Mouse (Mus musculus): Measurements from ENCODE around the gene Tnfaip8l3.

The Tnfaip8l3 gene

GRCm38 (mm10) chr9:53986972-53987371, 81.2 kb downstream of the Tnfaip8l3 start:
- peak; percentile 38 for DNase-seq

GRCm38 (mm10) chr9:53984868-53985267, 83.3 kb downstream of the Tnfaip8l3 start:
- peak; percentile 45 for DNase-seq

DNA sequence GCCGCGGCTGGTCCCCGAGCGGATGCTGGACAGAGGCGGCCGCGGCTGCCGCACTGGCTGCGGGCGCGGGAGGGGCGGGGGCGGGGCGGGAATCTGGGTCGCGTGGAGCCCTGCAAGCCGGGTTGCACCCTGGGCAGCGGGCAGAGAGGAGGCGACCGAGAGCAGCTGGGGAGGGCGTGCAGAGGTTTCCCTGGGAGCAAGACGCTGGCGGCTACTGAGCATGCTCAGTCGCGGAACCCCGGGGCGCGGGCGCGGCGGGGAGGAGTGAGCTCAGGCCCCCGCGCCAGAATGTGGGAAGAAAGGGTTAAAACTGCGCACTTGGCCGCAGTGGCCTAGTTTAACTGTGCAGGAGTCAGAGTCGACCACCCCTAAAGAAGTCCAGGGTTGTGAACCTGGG, 93.1 kb downstream of the Tnfaip8l3 start, which contains the start of gene Elmod1:
Elmod1 (minus strand) TSS at position 180 of the 397 bp plus-strand sequence.
- DNase-seq = peak; percentile 43

- no peak for DNase-seq
Observed at GRCm38 (mm10) chr9:53974328-53975121, 93.7 kb downstream of the Tnfaip8l3 start.

DNA sequence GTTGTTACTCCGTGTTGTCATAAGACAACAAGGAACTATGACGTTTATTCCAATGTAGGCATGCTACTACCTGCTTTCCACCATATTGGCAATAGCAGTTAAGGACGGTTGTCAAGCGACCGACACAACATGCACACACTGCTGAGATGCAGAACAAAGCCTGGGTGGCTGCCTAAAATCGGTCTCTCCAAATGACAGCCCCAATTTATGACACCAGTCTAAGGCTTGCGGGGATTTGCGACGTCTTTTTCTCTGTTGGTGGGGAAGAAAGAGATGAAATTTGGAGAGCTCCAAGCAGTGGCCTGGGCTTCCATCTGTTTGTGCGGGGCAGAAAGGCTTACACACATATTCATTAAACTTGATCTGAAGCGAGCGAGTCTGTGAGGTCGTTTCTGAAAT, 94.3 kb downstream of the Tnfaip8l3 start:
- DNase-seq = no peak
